Mouse (Mus musculus) spleen, adult 2 months (tissue): ENCODE measurements around the gene Canx.

ENCODE experiments used
- CTCF ChIP-seq: fragments of 200-500 bp; IDR thresholded peaks from 2 replicates; pipeline ENCODE4 v1.5.1; 2011; ENCODE audit warnings: mild to moderate bottlenecking, inconsistent platforms; ENCODE audit not compliant: insufficient read depth, insufficient read length, insufficient replicate concordance; ENCODE audit errors: extremely low read depth
- POLR2A ChIP-seq: fragments of 200-500 bp; IDR thresholded peaks from 2 replicates; pipeline ENCODE4 v1.6.1; 2011; ENCODE audit warnings: low read depth, low read length, inconsistent platforms

GRCm38 (mm10) chr11:50325496-50326301 is at the start of gene Canx:
- TF ChIP-seq CTCF (no peak), POLR2A (peak; percentile 93)
